Mouse (Mus musculus) lung, embryonic 14.5 days (tissue): ENCODE data around the gene Gm20388. TPM values are rescaled to one million over a fixed set of nuclear protein-coding genes. Genes with fewer than 3 reads are reported as not detected.
A peak's percentile ranks its signal among the peaks of the same experiment; 100 is the strongest.

ENCODE experiments used
- ATAC-seq: fragments of 200-750 bp; cut with Nextera tagmentation; 2 replicates; pipeline ENCODE4 v1.8.0; 2017; ENCODE audit warnings: mild to moderate bottlenecking, moderate TSS enrichment, moderate library complexity; ENCODE audit not compliant: insufficient read depth
- DNase-seq: peaks from one replicate; pipeline ENCODE4 v3.0.0-alpha.2; 2015
- H3K27ac ChIP-seq: fragments of 300-500 bp; sonication (generic); 2 replicates; pipeline ENCODE4 v1.5.1; 2014; ENCODE audit warnings: low read depth, mild to moderate bottlenecking, moderate library complexity
- H3K27me3 ChIP-seq: fragments of 300-500 bp; sonication (generic); 2 replicates; pipeline ENCODE4 v1.6.1; 2014; ENCODE audit warnings: low read length, control low read depth; ENCODE audit not compliant: insufficient read depth
- H3K36me3 ChIP-seq: fragments of 300-500 bp; sonication (generic); 2 replicates; pipeline ENCODE4 v1.6.1; 2014; ENCODE audit warnings: control low read depth; ENCODE audit not compliant: insufficient read depth
- H3K4me1 ChIP-seq: fragments of 300-500 bp; sonication (generic); 2 replicates; pipeline ENCODE4 v1.6.1; 2014; ENCODE audit warnings: antibody characterized with exemption, control low read depth; ENCODE audit not compliant: insufficient read depth
- H3K4me2 ChIP-seq: fragments of 300-500 bp; sonication (generic); 2 replicates; pipeline ENCODE4 v1.6.1; 2014; ENCODE audit warnings: mild to moderate bottlenecking
- H3K4me3 ChIP-seq: fragments of 300-500 bp; sonication (generic); 2 replicates; pipeline ENCODE4 v1.5.1; 2014; ENCODE audit warnings: low read depth, low read length
- H3K9ac ChIP-seq: fragments of 300-500 bp; sonication (generic); 2 replicates; pipeline ENCODE4 v1.6.1; 2014
- H3K9me3 ChIP-seq: fragments of 300-500 bp; sonication (generic); 2 replicates; pipeline ENCODE4 v1.6.1; 2016; ENCODE audit warnings: low read depth, low read length, control low read depth
- CTCF ChIP-seq: IDR thresholded peaks from 2 replicates; pipeline ENCODE4 v1.5.1; 2016; ENCODE audit warnings: antibody characterized with exemption, low read depth
- WGBS: fragments of 180-500 bp; shearing (Covaris S2); extraction: QIAGEN DNeasy Blood & Tissue Kit; methylation state at CpG from one replicate; pipeline ENCODE4 v1.1.7; 2014; 5-methylcytosine and 5-hydroxymethylcytosine counted together
- polyA plus RNA-seq: library from polyadenylated mRNA; unstranded; fragments of >200 nt; fragmentation: Nextera tagmentation; extraction: Ambion mirVana; gene quantifications from 2 replicates; pipeline ENCODE4 v1.2.1, GENCODE M21; 2014

Gm20388 gene
- polyA plus RNA-seq, 1 experiment from 2014 or later, result not detected

GRCm38 (mm10) chr8:121255727-121256265 is 1345.2 kb downstream of the Gm20388 start:
- H3K4me1 ChIP-seq, result peaks cover 15% of the 10 kb centered on the region
- 35% methylated on average over 14 of the region's 14 CpGs for WGBS
- DNase-seq (no peak), ATAC-seq (no peak)
- H3K9me3 ChIP-seq, result no peaks in the 10 kb centered on the region
- no peak overlapping the region for H3K27ac ChIP-seq
- no peak overlapping the region for H3K9ac ChIP-seq
- no peak overlapping the region for H3K4me2 ChIP-seq
- no peaks in the 10 kb centered on the region for H3K36me3 ChIP-seq
- no peak overlapping the region for H3K4me3 ChIP-seq
- peaks cover 43% of the 10 kb centered on the region; the same call in 1 of the 2 replicates for H3K27me3 ChIP-seq
- no peak for TF ChIP-seq CTCF

DNA sequence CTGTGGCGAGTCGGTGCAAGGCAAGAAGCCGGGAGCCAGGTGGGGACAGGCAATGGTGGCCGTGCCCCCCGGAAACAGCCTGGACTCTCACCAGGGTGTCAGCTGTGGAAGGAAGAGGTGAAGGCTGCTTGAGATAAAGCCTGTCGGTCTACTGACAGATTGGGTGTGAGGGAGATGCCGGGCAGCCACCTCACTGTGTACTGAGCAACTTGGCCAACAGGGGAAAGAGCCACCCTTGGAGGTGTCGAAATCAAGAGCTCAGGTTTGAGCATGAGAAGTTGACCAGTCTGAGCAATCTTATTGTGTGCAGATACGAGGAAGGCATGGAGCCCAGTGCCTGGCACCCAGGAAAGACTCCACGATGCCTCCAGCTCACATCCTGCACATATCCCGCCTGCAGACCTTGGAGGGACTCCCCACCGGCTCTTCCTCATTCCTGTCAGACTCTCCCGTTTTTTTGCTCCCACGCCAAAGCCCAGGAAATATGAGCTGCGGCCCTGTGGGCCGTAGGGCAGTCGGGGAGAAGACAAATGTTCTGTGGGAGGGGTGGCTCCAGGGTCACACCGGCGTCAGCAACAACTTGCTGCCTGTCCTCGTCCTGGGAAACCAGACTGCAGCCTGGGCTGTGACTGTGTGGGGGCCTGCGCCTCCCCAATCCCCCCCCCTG is 1347.6 kb downstream of the Gm20388 start:
- no peak for TF ChIP-seq CTCF
- Histone ChIP-seq H3K27me3 (peaks cover 21% of the 10 kb centered on the region; the same call in 1 of the 2 replicates), H3K9ac (no peak overlapping the region), H3K27ac (no peak overlapping the region), H3K36me3 (no peaks in the 10 kb centered on the region), H3K4me2 (peak overlapping the region; percentile 23; the same call in 1 of the 2 replicates), H3K4me3 (no peak overlapping the region), H3K4me1 (peaks cover 19% of the 10 kb centered on the region), H3K9me3 (no peaks in the 10 kb centered on the region)
- DNase-seq, result peak; percentile 69
- ATAC-seq, result peak; percentile 50
- WGBS, result 10% methylated on average over 21 of the region's 21 CpGs

- Histone ChIP-seq H3K4me2 (peak overlapping the region; percentile 36), H3K36me3 (no peaks in the 10 kb centered on the region), H3K4me1 (peaks cover 25% of the 10 kb centered on the region), H3K9ac (no peak overlapping the region), H3K27me3 (0 out of 2 replicates have a peak, but pooled peaks cover under 1% of the 10 kb centered on the region), H3K9me3 (no peaks in the 10 kb centered on the region), H3K27ac (peak overlapping the region; percentile 6; the same call in 1 of the 2 replicates), H3K4me3 (no peak overlapping the region)
- peak; percentile 45; the same call in 1 of the 2 replicates for ATAC-seq
- DNase-seq, result peak; percentile 65
- 38% methylated on average over 21 of the region's 21 CpGs for WGBS
- TF ChIP-seq CTCF, result no peak
Observed at GRCm38 (mm10) chr8:121262728-121263389, 1352.2 kb downstream of the Gm20388 start.

DNA sequence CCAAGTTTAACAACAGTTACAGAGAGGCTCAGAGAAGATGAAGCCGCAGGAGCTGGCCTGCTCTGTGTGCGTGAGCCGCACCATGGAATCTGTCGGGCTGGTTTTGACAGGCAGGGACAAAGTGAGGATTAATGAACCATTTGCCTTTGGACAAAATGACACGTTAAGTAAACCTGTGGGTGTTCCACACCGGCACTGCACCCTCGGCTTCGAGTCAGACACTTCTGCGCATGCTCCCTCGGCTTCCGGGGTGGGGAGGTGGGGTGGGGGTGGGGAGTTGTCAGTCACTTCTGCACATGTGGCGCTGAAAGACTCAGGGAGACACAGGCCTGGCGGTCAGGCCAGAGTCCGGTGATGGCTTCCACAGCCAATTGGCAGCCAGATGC is 1352.7 kb downstream of the Gm20388 start:
- no peak for DNase-seq
- 18% methylated on average over 14 of the region's 14 CpGs for WGBS

GRCm38 (mm10) chr8:121264260-121264659 is 1353.6 kb downstream of the Gm20388 start:
- no peak overlapping the region for H3K4me3 ChIP-seq
- 67% methylated on average over 9 of the region's 9 CpGs for WGBS
- no peak overlapping the region for H3K4me2 ChIP-seq
- DNase-seq (no peak), ATAC-seq (no peak)
- no peak overlapping the region for H3K9ac ChIP-seq
- TF ChIP-seq CTCF, result no peak
- H3K4me1 ChIP-seq, result peaks cover 14% of the 10 kb centered on the region; the same call in 1 of the 2 replicates
- no peaks in the 10 kb centered on the region for H3K9me3 ChIP-seq
- H3K27ac ChIP-seq, result no peak overlapping the region
- no peaks in the 10 kb centered on the region for H3K36me3 ChIP-seq
- H3K27me3 ChIP-seq, result no peaks in the 10 kb centered on the region

More for the DNA sequence above, 1352.7 kb downstream of the Gm20388 start:
- Histone ChIP-seq H3K27ac (no peak overlapping the region; the same call in 1 of the 2 replicates), H3K27me3 (no peaks in the 10 kb centered on the region), H3K9ac (no peak overlapping the region), H3K36me3 (no peaks in the 10 kb centered on the region), H3K4me1 (peaks cover 22% of the 10 kb centered on the region), H3K4me3 (no peak overlapping the region), H3K4me2 (peak overlapping the region; percentile 36), H3K9me3 (no peaks in the 10 kb centered on the region)
- ATAC-seq, result no peak; the same call in 1 of the 2 replicates
- TF ChIP-seq CTCF, result no peak

- ATAC-seq, result no peak
- no peak for TF ChIP-seq CTCF
- no peaks in the 10 kb centered on the region for H3K9me3 ChIP-seq
Observed at GRCm38 (mm10) chr8:121271542-121271941, 1360.9 kb downstream of the Gm20388 start.

GRCm38 (mm10) chr8:121273195-121273594 is 1362.6 kb downstream of the Gm20388 start:
- H3K9ac ChIP-seq, result no peak overlapping the region
- H3K4me1 ChIP-seq, result no peaks in the 10 kb centered on the region
- DNase-seq (peak; percentile 74), ATAC-seq (peak; percentile 80)
- H3K27me3 ChIP-seq, result no peaks in the 10 kb centered on the region
- no peaks in the 10 kb centered on the region for H3K36me3 ChIP-seq
- H3K4me2 ChIP-seq, result peak overlapping the region; percentile 48
- no peaks in the 10 kb centered on the region for H3K9me3 ChIP-seq
- H3K27ac ChIP-seq, result no peak overlapping the region
- H3K4me3 ChIP-seq, result peak overlapping the region; percentile 15; the same call in 1 of the 2 replicates
- no peak for TF ChIP-seq CTCF
- 50% methylated on average over 14 of the region's 14 CpGs for WGBS

More at GRCm38 (mm10) chr8:121271542-121271941, 1360.9 kb downstream of the Gm20388 start:
- no peak overlapping the region for H3K27ac ChIP-seq
- 77% methylated on average over 8 of the region's 8 CpGs for WGBS
- H3K36me3 ChIP-seq, result no peaks in the 10 kb centered on the region
- H3K4me1 ChIP-seq, result no peaks in the 10 kb centered on the region
- no peak for DNase-seq
- H3K4me3 ChIP-seq, result no peak overlapping the region
- no peak overlapping the region for H3K4me2 ChIP-seq
- no peak overlapping the region for H3K9ac ChIP-seq
- H3K27me3 ChIP-seq, result no peaks in the 10 kb centered on the region
